Mouse (Mus musculus) bone marrow macrophage, adult 2 months (primary cell): ENCODE results near the gene Tmbim1.

ENCODE experiments used
- CTCF ChIP-seq: IDR thresholded peaks from 2 replicates; pipeline ENCODE4 v1.5.1; 2012; ENCODE audit warnings: low read depth, mild to moderate bottlenecking, low read length, moderate library complexity
- POLR2A ChIP-seq: IDR thresholded peaks from 2 replicates; pipeline ENCODE4 v1.6.1; 2012; ENCODE audit warnings: mild to moderate bottlenecking, low read depth, low read length, borderline replicate concordance

DNA sequence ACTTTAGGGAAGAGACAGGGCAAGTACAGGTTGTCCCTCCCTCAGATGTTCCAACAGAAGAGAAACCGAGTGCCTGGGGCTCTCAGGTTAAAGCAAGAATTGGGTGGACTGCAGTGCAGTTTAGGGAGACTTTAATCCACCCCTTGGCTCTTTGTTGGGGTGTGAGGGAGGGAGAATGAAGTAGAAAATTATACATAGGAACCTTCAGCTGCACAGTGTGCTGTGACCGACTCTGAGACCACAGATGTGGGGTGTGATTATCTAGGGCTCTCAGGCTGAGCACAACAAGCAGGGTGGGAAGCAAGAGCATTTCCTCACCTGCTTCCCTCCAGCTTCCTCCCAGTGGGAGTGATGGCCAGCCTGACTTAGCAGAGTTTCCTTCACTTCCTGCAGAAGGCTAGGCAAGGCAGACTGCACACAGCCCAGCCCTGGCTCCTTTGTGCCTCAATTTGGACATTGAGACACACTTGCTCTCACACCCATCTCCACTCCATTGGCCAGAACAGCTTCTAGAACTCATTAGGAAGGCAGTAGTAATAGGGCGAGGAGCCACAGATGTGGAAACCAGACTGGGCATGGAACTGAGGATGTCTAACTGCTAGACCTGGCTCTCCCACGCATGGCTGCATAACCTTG is 25.7 kb upstream of the Tmbim1 start:
- TF ChIP-seq CTCF (no peak), POLR2A (no peak)
